Mouse (Mus musculus) hindbrain, embryonic 11.5 days (tissue): Measurements from ENCODE around the gene Mesp2. TPM values are rescaled to one million over a fixed set of nuclear protein-coding genes. Genes with fewer than 3 reads are reported as not detected.

Experiments used
- ATAC-seq: fragments of 200-750 bp; cut with Nextera tagmentation; 2 replicates; pipeline ENCODE4 v1.8.0; 2017; ENCODE audit warnings: mild to moderate bottlenecking, moderate TSS enrichment, moderate library complexity; ENCODE audit not compliant: low FRiP score
- DNase-seq: peaks from one replicate; pipeline ENCODE4 v3.0.0-alpha.2; 2015; ENCODE audit warnings: low spot score
- H3K27ac ChIP-seq: fragments of 300-500 bp; sonication (generic); 2 replicates; pipeline ENCODE4 v1.5.1; 2014; ENCODE audit warnings: mild to moderate bottlenecking, low read depth, low read length
- H3K27me3 ChIP-seq: fragments of 300-500 bp; sonication (generic); 2 replicates; pipeline ENCODE4 v1.6.1; 2014; ENCODE audit warnings: mild to moderate bottlenecking, low read length, moderate library complexity, mixed read lengths; ENCODE audit not compliant: control insufficient read depth, insufficient read depth
- H3K36me3 ChIP-seq: fragments of 300-500 bp; sonication (generic); 2 replicates; pipeline ENCODE4 v1.6.1; 2014; ENCODE audit warnings: mild to moderate bottlenecking, low read length, moderate library complexity, mixed read lengths; ENCODE audit not compliant: control insufficient read depth, insufficient read depth
- H3K4me1 ChIP-seq: fragments of 300-500 bp; sonication (generic); replicated peaks from 2 replicates; pipeline ENCODE4 v1.6.1; 2014; ENCODE audit warnings: low read length, mixed read lengths; ENCODE audit not compliant: control insufficient read depth, insufficient read depth
- H3K4me2 ChIP-seq: fragments of 300-500 bp; sonication (generic); replicated peaks from 2 replicates; pipeline ENCODE4 v1.6.1; 2014; ENCODE audit warnings: mild to moderate bottlenecking, low read depth, low read length
- H3K4me3 ChIP-seq: fragments of 300-500 bp; sonication (generic); 2 replicates; pipeline ENCODE4 v1.5.1; 2014; ENCODE audit warnings: low read depth, low read length
- H3K9ac ChIP-seq: fragments of 300-500 bp; sonication (generic); 2 replicates; pipeline ENCODE4 v1.6.1; 2014; ENCODE audit warnings: low read depth, low read length
- H3K9me3 ChIP-seq: fragments of 300-500 bp; sonication (generic); 2 replicates; pipeline ENCODE4 v1.6.1; 2016; ENCODE audit warnings: low read length; ENCODE audit not compliant: control insufficient read depth
- WGBS: fragments of 180-500 bp; shearing (Covaris S2); extraction: QIAGEN DNeasy Blood & Tissue Kit; methylation state at CpG from one replicate; pipeline ENCODE4 v1.1.7; 2014; 5-methylcytosine and 5-hydroxymethylcytosine counted together
- polyA plus RNA-seq: library from polyadenylated mRNA; unstranded; fragments of >200 nt; fragmentation: Nextera tagmentation; extraction: Ambion mirVana; gene quantifications from 2 replicates; pipeline ENCODE4 v1.2.1, GENCODE M21; 2014

Mesp2 gene
- polyA plus RNA-seq, 1 experiment from 2014 or later, result 0.42 TPM

DNA sequence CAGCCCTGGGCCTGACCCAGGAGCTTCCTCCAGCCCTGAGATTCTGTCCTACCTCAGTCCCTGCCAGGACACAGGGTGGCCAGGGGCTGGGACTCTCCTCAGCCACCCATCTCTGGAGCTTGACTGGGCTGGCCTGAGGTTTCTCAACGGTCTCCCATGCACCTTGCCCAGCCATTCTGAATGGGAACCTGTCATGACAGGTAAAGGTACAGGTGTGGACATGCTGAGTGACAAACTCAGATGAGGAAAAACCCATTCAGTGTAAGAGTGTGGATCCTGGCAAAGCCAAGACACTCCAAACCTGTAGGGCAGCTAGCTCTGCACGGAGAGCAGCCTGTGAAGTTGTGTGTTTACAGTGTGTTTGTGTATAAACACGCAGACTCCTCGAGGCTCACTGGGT lies 10.2 kb upstream of the Mesp2 start:
- Histone ChIP-seq H3K4me3 (no peak overlapping the region), H3K4me2 (no peak overlapping the region), H3K36me3 (no peaks in the 10 kb centered on the region), H3K27me3 (peaks cover 2% of the 10 kb centered on the region; the same call in 1 of the 2 replicates), H3K27ac (no peak overlapping the region), H3K4me1 (no peaks in the 10 kb centered on the region), H3K9me3 (no peaks in the 10 kb centered on the region), H3K9ac (no peak overlapping the region)
- no peak for ATAC-seq
- WGBS, result 80% methylated on average over 4 of the region's 4 CpGs
- no peak for DNase-seq

DNA sequence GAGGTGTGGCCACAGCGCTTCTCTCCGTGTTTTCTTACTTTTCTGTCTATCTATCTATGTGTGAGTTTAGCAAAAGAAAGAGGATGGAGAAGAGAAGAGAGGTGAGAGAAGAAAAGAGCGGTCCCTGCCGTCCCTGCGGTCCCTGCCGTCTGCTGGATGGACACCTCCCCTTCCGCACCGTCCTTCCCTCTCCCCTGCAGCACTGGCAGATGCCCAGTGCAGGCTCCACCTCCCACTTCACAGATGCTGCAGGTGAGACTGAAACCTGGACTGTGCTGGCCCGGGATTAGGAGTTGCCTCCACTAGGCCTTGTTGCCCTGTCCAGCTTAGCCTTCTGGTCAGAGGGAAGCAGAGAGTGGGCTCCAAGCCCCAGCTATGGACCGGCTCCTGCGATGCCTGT lies 9.1 kb upstream of the Mesp2 start:
- Histone ChIP-seq H3K4me1 (no peaks in the 10 kb centered on the region), H3K27me3 (no peaks in the 10 kb centered on the region), H3K36me3 (no peaks in the 10 kb centered on the region), H3K9me3 (no peaks in the 10 kb centered on the region), H3K4me3 (no peak overlapping the region), H3K27ac (no peak overlapping the region), H3K4me2 (no peak overlapping the region), H3K9ac (no peak overlapping the region)
- DNase-seq (no peak), ATAC-seq (no peak)
- 73% methylated on average over 11 of the region's 11 CpGs for WGBS

DNA sequence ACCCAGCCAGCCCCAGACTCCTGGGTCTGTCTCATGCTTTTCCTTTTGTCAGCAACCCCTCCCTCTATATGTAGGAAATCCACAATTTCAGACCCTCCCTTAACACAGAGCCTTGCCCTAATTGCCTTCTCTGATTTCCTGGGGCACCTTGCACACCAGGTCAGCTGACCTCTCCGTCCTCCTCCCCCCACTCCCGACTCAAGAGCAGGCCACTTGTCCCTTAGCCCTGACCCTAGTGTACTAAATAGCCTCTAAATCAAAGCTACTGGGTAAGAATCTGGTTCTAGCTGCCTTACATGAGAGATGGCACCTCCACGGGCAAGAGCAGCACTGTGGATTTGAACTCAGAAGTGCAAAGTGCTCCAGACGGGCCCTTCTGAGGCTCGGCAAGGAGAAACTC lies 8.5 kb upstream of the Mesp2 start:
- H3K4me2 ChIP-seq, result no peak overlapping the region
- no peaks in the 10 kb centered on the region for H3K9me3 ChIP-seq
- ATAC-seq (no peak), DNase-seq (no peak)
- H3K4me3 ChIP-seq, result no peak overlapping the region
- no peaks in the 10 kb centered on the region for H3K36me3 ChIP-seq
- H3K27ac ChIP-seq, result no peak overlapping the region
- no peaks in the 10 kb centered on the region for H3K4me1 ChIP-seq
- H3K27me3 ChIP-seq, result no peaks in the 10 kb centered on the region
- no peak overlapping the region for H3K9ac ChIP-seq
- WGBS, result 66% methylated on average over 5 of the region's 5 CpGs

DNA sequence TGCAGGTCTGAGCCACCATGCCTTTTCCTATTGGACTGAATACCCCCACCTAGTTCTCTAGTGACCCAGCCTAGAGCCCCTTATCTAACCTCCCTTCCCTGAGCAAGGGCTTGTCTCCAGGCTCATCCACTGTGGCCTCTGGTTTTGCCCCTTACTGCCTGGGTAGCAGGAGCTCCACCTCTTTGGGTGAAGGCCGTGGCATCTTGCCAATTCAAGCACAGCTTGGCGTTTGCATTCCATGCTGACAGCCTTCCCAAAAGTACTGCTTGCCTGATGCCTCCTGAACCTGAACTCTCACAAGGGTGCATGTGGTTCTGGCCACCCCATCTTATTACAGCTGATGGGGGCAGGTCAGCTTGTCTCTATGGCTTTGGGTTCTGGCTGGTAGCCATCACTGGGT lies 6.6 kb upstream of the Mesp2 start:
- no peaks in the 10 kb centered on the region for H3K36me3 ChIP-seq
- no peak overlapping the region for H3K9ac ChIP-seq
- ATAC-seq (no peak), DNase-seq (no peak)
- H3K4me3 ChIP-seq, result no peak overlapping the region
- H3K4me2 ChIP-seq, result no peak overlapping the region
- H3K27me3 ChIP-seq, result no peaks in the 10 kb centered on the region
- H3K9me3 ChIP-seq, result no peaks in the 10 kb centered on the region
- H3K27ac ChIP-seq, result no peak overlapping the region
- WGBS, result 79% methylated on average over 2 of the region's 2 CpGs
- H3K4me1 ChIP-seq, result no peaks in the 10 kb centered on the region

DNA sequence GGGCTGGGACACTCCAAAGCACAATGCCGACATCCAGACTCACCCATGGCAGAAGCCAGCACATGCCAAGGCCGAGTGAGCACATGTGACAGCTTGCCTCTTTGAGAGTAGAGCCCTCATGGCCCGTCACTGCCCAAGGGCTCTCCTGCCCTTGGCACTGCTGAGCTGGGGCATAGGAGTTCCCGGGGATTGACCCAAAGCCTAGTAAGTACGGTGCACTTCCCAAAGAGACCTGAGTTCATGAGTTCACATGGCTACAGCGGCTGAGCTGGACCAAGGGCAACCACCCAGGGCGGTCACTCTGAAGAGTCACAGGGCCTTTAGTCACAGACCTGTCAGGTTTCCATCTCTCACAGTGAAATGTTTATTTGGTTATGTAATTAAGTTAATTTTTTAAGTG lies 2.0 kb upstream of the Mesp2 start:
- DNase-seq, result no peak
- no peak for ATAC-seq
- WGBS, result 89% methylated on average over 7 of the region's 7 CpGs
- Histone ChIP-seq H3K36me3 (no peaks in the 10 kb centered on the region), H3K9ac (no peak overlapping the region), H3K4me1 (no peaks in the 10 kb centered on the region), H3K4me3 (no peak overlapping the region), H3K9me3 (no peaks in the 10 kb centered on the region), H3K27ac (no peak overlapping the region), H3K4me2 (no peak overlapping the region), H3K27me3 (peaks cover 9% of the 10 kb centered on the region)

DNA sequence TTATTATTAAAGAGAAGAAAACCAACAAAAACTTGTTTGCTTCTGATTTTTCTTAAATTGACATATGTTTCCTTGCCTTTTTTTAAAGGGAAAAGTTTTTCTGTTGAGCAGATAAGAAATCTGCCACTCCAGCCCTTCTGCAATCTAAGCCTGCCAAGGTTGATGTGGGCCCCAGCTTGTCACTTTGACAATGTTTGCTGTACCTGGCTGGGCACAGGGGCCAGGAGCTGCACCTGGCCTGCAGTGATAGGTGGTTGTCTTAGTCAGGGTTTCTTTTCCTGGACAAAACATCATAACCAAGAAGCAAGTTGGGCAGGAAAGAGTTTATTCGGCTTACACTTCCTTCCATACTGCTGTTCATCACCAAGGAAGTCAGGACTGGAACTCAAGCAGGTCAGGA lies 2.9 kb downstream of the Mesp2 start:
- Histone ChIP-seq H3K27me3 (peaks cover 9% of the 10 kb centered on the region), H3K9ac (no peak overlapping the region), H3K4me3 (no peak overlapping the region), H3K4me2 (no peak overlapping the region), H3K9me3 (no peaks in the 10 kb centered on the region), H3K27ac (no peak overlapping the region), H3K36me3 (no peaks in the 10 kb centered on the region), H3K4me1 (no peaks in the 10 kb centered on the region)
- DNase-seq, result no peak
- WGBS, result 80% methylated on average over 1 of the region's 1 CpGs
- ATAC-seq, result no peak

DNA sequence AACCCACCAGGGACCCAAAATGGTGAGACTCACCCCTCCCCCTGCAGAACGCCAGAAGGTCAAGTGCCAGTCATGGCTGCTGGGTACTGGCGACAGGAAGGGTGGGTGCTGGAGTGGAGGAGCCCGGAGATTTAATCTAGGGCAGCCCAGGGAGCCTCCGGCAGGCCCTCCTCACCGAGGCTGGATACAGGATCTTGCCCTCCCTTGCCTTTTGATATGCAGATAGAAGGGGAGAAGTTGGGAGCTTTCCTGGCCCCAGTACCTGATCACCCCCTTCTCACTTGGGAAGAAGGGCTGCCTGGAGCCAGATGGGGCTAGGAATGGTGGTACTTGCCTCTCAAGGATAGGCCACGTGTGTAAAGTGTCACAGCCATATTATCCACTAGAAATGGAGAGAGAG lies 7.8 kb downstream of the Mesp2 start:
- 9% methylated on average over 6 of the region's 6 CpGs for WGBS
- no peak for ATAC-seq
- H3K4me3 ChIP-seq, result no peak overlapping the region
- no peaks in the 10 kb centered on the region for H3K4me1 ChIP-seq
- no peak overlapping the region for H3K9ac ChIP-seq
- H3K27me3 ChIP-seq, result no peaks in the 10 kb centered on the region
- DNase-seq, result no peak
- no peaks in the 10 kb centered on the region for H3K36me3 ChIP-seq
- H3K4me2 ChIP-seq, result no peak overlapping the region
- no peaks in the 10 kb centered on the region for H3K9me3 ChIP-seq
- no peak overlapping the region for H3K27ac ChIP-seq

DNA sequence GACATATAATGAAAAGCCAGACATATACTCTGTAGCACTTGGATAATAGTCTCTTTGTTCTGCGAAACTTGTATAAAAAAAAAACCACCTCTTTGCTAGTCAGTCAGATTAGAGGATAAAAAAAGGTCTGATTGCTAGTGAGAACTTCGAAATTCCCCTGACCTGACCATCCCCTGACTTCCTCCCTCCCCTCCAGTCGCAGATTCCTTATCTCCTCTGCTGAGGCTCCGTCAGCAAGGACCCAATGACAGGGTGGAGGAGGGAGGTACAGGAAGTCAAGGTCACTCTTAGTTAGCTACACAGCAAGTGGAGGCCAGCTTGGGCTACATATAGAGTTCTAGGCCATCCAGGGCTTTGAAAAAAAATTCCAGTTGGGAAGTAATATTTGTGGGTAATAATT lies 9.0 kb downstream of the Mesp2 start:
- H3K27ac ChIP-seq, result no peak overlapping the region
- H3K4me2 ChIP-seq, result no peak overlapping the region
- DNase-seq (no peak), ATAC-seq (no peak)
- no peaks in the 10 kb centered on the region; the same call in 1 of the 2 replicates for H3K9me3 ChIP-seq
- H3K9ac ChIP-seq, result no peak overlapping the region
- H3K27me3 ChIP-seq, result no peaks in the 10 kb centered on the region
- no peak overlapping the region for H3K4me3 ChIP-seq
- no peaks in the 10 kb centered on the region for H3K4me1 ChIP-seq
- WGBS, result 58% methylated on average over 4 of the region's 4 CpGs
- H3K36me3 ChIP-seq, result no peaks in the 10 kb centered on the region

DNA sequence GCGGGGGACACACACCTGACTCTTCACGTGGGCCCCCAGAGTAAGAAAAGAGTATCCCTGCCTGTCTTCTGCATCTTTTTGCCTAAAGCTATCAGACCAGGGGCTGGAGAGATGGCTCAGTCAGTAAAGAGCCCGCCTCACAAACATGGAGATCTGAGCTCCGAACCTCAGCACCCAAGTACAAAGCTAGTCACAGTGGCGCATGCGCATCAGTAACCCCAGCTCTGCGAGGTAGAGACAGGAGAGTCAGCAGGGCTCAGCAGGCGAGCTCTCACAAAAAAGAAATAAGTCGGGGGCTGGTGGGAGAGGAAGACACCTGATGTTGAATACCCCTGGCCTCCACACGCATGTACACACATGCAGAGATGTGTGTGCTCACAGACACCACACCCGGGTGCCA lies 9.5 kb downstream of the Mesp2 start:
- WGBS, result 41% methylated on average over 11 of the region's 11 CpGs
- ATAC-seq, result no peak
- no peak overlapping the region for H3K9ac ChIP-seq

More for the DNA sequence above, 9.5 kb downstream of the Mesp2 start:
- H3K4me1 ChIP-seq, result no peaks in the 10 kb centered on the region
- H3K27ac ChIP-seq, result no peak overlapping the region
- H3K4me2 ChIP-seq, result no peak overlapping the region
- no peaks in the 10 kb centered on the region; the same call in 1 of the 2 replicates for H3K9me3 ChIP-seq
- no peaks in the 10 kb centered on the region for H3K27me3 ChIP-seq
- H3K4me3 ChIP-seq, result no peak overlapping the region
- no peaks in the 10 kb centered on the region for H3K36me3 ChIP-seq
- no peak for DNase-seq
